Mouse (Mus musculus) intestine, postnatal 0 days (tissue): ENCODE data around the gene Txn2. TPM values are rescaled to one million over a fixed set of nuclear protein-coding genes. Genes with fewer than 3 reads are reported as not detected.

ENCODE experiments used
- ATAC-seq: fragments of 200-750 bp; cut with Nextera tagmentation; 2 replicates; pipeline ENCODE4 v1.8.0; 2017; ENCODE audit warnings: mild to moderate bottlenecking, moderate TSS enrichment, moderate library complexity
- H3K27ac ChIP-seq: fragments of 300-500 bp; sonication (generic); 2 replicates; pipeline ENCODE4 v1.5.1; 2014; ENCODE audit warnings: mild to moderate bottlenecking, low read depth, low read length, moderate library complexity
- H3K27me3 ChIP-seq: fragments of 300-500 bp; sonication (generic); replicated peaks from 2 replicates; pipeline ENCODE4 v1.6.1; 2014; ENCODE audit warnings: low read length, mixed read lengths; ENCODE audit not compliant: control insufficient read depth, insufficient read depth
- H3K36me3 ChIP-seq: fragments of 300-500 bp; sonication (generic); 2 replicates; pipeline ENCODE4 v1.6.1; 2014; ENCODE audit warnings: mild to moderate bottlenecking, moderate library complexity; ENCODE audit not compliant: control insufficient read depth, insufficient read depth
- H3K4me1 ChIP-seq: fragments of 300-500 bp; sonication (generic); replicated peaks from 2 replicates; pipeline ENCODE4 v1.6.1; 2014; ENCODE audit warnings: antibody characterized with exemption, low read length, mixed read lengths; ENCODE audit not compliant: control insufficient read depth, insufficient read depth
- H3K4me2 ChIP-seq: fragments of 300-500 bp; sonication (generic); replicated peaks from 2 replicates; pipeline ENCODE4 v1.6.1; 2014; ENCODE audit warnings: low read depth, mild to moderate bottlenecking, moderate library complexity
- H3K4me3 ChIP-seq: fragments of 300-500 bp; sonication (generic); 2 replicates; pipeline ENCODE4 v1.5.1; 2014; ENCODE audit warnings: low read depth, low read length
- H3K9ac ChIP-seq: fragments of 300-500 bp; sonication (generic); 2 replicates; pipeline ENCODE4 v1.6.1; 2014; ENCODE audit warnings: mild to moderate bottlenecking, low read depth, low read length
- H3K9me3 ChIP-seq: fragments of 300-500 bp; sonication (generic); 2 replicates; pipeline ENCODE4 v1.6.1; 2016; ENCODE audit warnings: mixed run types; ENCODE audit not compliant: control insufficient read depth
- CTCF ChIP-seq: sonication (generic); IDR thresholded peaks from 2 replicates; pipeline ENCODE4 v1.5.1; 2016; ENCODE audit warnings: low read depth, mild to moderate bottlenecking, control low read depth, antibody characterized with exemption, moderate library complexity
- WGBS: fragments of 180-500 bp; shearing (Covaris S2); extraction: QIAGEN DNeasy Blood & Tissue Kit; methylation state at CpG from one replicate; pipeline ENCODE4 v1.1.7; 2014; 5-methylcytosine and 5-hydroxymethylcytosine counted together
- polyA plus RNA-seq: library from polyadenylated mRNA; unstranded; fragments of >200 nt; fragmentation: Nextera tagmentation; extraction: Ambion mirVana; gene quantifications from 2 replicates; pipeline ENCODE4 v1.2.1, GENCODE M21; 2015

The Txn2 gene
- polyA plus RNA-seq, 1 experiment from 2014 or later: 173 TPM

GRCm38 (mm10) chr15:77955440-77956403 lies 26.9 kb upstream of the Txn2 start:
- peaks cover 6% of the 10 kb centered on the region; the same call in 1 of the 2 replicates for H3K4me1 ChIP-seq
- peaks cover 21% of the 10 kb centered on the region for H3K27me3 ChIP-seq
- peak overlapping the region; percentile 69 for H3K4me2 ChIP-seq
- no peaks in the 10 kb centered on the region for H3K9me3 ChIP-seq
- no peak overlapping the region for H3K27ac ChIP-seq
- peak overlapping the region; percentile 35 for H3K4me3 ChIP-seq
- no peak for TF ChIP-seq CTCF
- H3K9ac ChIP-seq: no peak overlapping the region
- WGBS: 12% methylated on average over 52 of the region's 52 CpGs
- ATAC-seq: no peak
- peaks cover 26% of the 10 kb centered on the region for H3K36me3 ChIP-seq

- no peak for ATAC-seq
- no peak for TF ChIP-seq CTCF
- peaks cover 21% of the 10 kb centered on the region for H3K27me3 ChIP-seq
- peaks cover 6% of the 10 kb centered on the region; the same call in 1 of the 2 replicates for H3K4me1 ChIP-seq
- peaks cover 13% of the 10 kb centered on the region for H3K36me3 ChIP-seq
- no peak overlapping the region for H3K4me3 ChIP-seq
- no peak overlapping the region for H3K9ac ChIP-seq
- no peaks in the 10 kb centered on the region for H3K9me3 ChIP-seq
- no peak overlapping the region for H3K27ac ChIP-seq
- 86% methylated on average over 2 of the region's 2 CpGs for WGBS
- H3K4me2 ChIP-seq: no peak overlapping the region
These were observed 25.6 kb upstream of the Txn2 start for GRCm38 (mm10) chr15:77954362-77954761.

- TF ChIP-seq CTCF: no peak
- 87% methylated on average over 3 of the region's 3 CpGs for WGBS
These were observed 24.1 kb upstream of the Txn2 start for GRCm38 (mm10) chr15:77952921-77953320.

GRCm38 (mm10) chr15:77949061-77949460 lies 20.3 kb upstream of the Txn2 start:
- no peak for TF ChIP-seq CTCF
- 89% methylated on average over 7 of the region's 7 CpGs for WGBS

More at GRCm38 (mm10) chr15:77952921-77953320, 24.1 kb upstream of the Txn2 start:
- Histone ChIP-seq H3K4me2 (no peak overlapping the region), H3K9me3 (no peaks in the 10 kb centered on the region), H3K27ac (no peak overlapping the region), H3K4me3 (no peak overlapping the region), H3K27me3 (peaks cover 21% of the 10 kb centered on the region), H3K9ac (no peak overlapping the region), H3K36me3 (no peaks in the 10 kb centered on the region), H3K4me1 (peaks cover 6% of the 10 kb centered on the region; the same call in 1 of the 2 replicates)
- no peak for ATAC-seq

GRCm38 (mm10) chr15:77945711-77946110 lies 16.9 kb upstream of the Txn2 start:
- Histone ChIP-seq H3K27ac (no peak overlapping the region), H3K4me3 (no peak overlapping the region), H3K4me2 (no peak overlapping the region), H3K4me1 (no peaks in the 10 kb centered on the region), H3K9ac (no peak overlapping the region), H3K9me3 (no peaks in the 10 kb centered on the region), H3K27me3 (no peaks in the 10 kb centered on the region), H3K36me3 (no peaks in the 10 kb centered on the region)
- no peak for TF ChIP-seq CTCF
- ATAC-seq: no peak
- 90% methylated on average over 4 of the region's 4 CpGs for WGBS

More at GRCm38 (mm10) chr15:77949061-77949460, 20.3 kb upstream of the Txn2 start:
- Histone ChIP-seq H3K4me3 (no peak overlapping the region), H3K27ac (no peak overlapping the region), H3K27me3 (no peaks in the 10 kb centered on the region; the same call in 1 of the 2 replicates), H3K9me3 (no peaks in the 10 kb centered on the region), H3K4me1 (no peaks in the 10 kb centered on the region), H3K4me2 (no peak overlapping the region), H3K9ac (no peak overlapping the region), H3K36me3 (no peaks in the 10 kb centered on the region)
- ATAC-seq: no peak

GRCm38 (mm10) chr15:77941563-77941962 lies 12.8 kb upstream of the Txn2 start:
- no peak for TF ChIP-seq CTCF
- no peak overlapping the region for H3K9ac ChIP-seq
- H3K4me3 ChIP-seq: no peak overlapping the region
- no peaks in the 10 kb centered on the region for H3K9me3 ChIP-seq
- ATAC-seq: no peak
- no peaks in the 10 kb centered on the region; the same call in 1 of the 2 replicates for H3K27me3 ChIP-seq
- H3K4me2 ChIP-seq: no peak overlapping the region
- WGBS: 73% methylated on average over 3 of the region's 3 CpGs
- H3K36me3 ChIP-seq: no peaks in the 10 kb centered on the region
- no peak overlapping the region for H3K27ac ChIP-seq
- no peaks in the 10 kb centered on the region for H3K4me1 ChIP-seq
